17 mouse cellular contexts compared by ENCODE assay signal in the genomic region with DNA sequence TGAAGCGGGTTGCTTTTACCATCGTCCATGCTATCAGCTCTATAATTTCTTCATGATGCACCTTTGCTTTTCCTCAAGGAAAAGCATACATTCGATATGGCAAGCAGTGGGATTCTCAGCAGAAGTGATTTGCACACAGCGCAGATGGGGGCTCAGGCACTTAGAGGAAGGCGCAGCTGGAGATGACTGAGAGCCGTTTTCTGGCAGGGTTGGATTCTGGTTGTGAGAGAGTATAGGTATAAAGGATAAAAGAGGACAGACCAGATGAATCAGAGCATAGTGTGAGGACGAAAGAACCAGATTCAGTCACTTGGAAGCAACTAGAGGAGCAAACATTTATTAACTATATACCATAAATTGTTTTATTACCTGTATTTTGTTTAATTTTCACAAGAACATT.
A peak's percentile ranks its signal among the peaks of the same experiment; 100 is the strongest.
DNase-seq lines count a peak whose midpoint lies in the region; ATAC-seq lines count a peak whose summit lies in the region.
"Had no signal": no experiment of that assay in that cellular context is flagged by ENCODE, and none has a peak within 500 bp of the region (broad histone marks: within the 10 kb centered on the region; RNA-seq: fewer than 3 reads in every experiment).

No protein-coding gene starts in this region.

- no peak for DNase-seq in frontal cortex, postnatal 14 days (ENCODE audit: low spot score in 2 of 2)
- peak; percentile 66 for DNase-seq in heart, adult 11 months
- no peak for DNase-seq in heart, adult 9 months (ENCODE audit: low spot score in 2 of 2)
- DNase-seq: adrenal gland, adult 2 months; adrenal gland, adult 8-10 months; adrenal gland, postnatal 10 days; adrenal gland, postnatal 14 days; adrenal gland, postnatal 25 days; adrenal gland, postnatal 36 days; B cell, adult 2 months; cerebellum, adult 11 months; cerebellum, adult 11-12 months; cerebellum, adult 18-20 months had no signal

- peak; percentile 64; the same call in 1 of the 2 replicates for ATAC-seq in frontal cortex, adult (ENCODE audit: low TSS enrichment)
- ATAC-seq: activated CD4-positive, CD25-positive, alpha-beta regulatory T cell, adult 4 months; CD4-positive, CD25-positive, alpha-beta regulatory T cell, adult 4 months; Patski had no signal
